Mouse (Mus musculus) brain, embryonic 14.5 days (tissue): ENCODE measurements around the gene Dtx1.

ENCODE experiments used
- CTCF ChIP-seq: fragments of 200-500 bp; IDR thresholded peaks from 2 replicates; pipeline ENCODE4 v1.5.1; 2012; ENCODE audit warnings: inconsistent platforms, mild to moderate bottlenecking, moderate library complexity, borderline replicate concordance; ENCODE audit not compliant: insufficient read depth, insufficient read length; ENCODE audit errors: extremely low read depth
- POLR2A ChIP-seq: fragments of 200-500 bp; IDR thresholded peaks from 2 replicates; pipeline ENCODE4 v1.6.1; 2012; ENCODE audit warnings: mild to moderate bottlenecking, inconsistent platforms, borderline replicate concordance; ENCODE audit not compliant: poor library complexity, insufficient read depth, insufficient read length, severe bottlenecking; ENCODE audit errors: extremely low read depth

DNA sequence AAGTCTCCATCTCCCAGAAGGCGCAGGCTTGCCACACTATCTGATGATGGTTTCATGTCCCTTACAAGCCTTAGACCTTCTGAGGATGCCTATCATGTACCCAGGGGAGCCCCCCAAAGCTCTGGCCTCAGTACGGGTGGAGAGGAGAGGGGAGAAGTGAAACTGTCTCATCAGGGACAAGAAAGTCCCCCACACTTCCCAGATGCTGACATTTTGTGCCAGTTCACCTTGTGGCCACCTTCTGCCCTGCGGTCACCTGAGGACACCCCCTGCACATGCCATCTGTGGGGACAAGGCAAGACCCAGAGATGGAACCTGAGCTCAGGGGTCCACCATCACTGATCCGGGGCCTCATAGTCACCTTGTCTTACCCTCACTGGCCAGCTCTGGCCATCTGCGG is 23.8 kb downstream of the Dtx1 start:
- TF ChIP-seq POLR2A (no peak), CTCF (no peak)
